Mouse (Mus musculus): Measurements from ENCODE around the gene Zmynd12.

Gene Zmynd12

DNA sequence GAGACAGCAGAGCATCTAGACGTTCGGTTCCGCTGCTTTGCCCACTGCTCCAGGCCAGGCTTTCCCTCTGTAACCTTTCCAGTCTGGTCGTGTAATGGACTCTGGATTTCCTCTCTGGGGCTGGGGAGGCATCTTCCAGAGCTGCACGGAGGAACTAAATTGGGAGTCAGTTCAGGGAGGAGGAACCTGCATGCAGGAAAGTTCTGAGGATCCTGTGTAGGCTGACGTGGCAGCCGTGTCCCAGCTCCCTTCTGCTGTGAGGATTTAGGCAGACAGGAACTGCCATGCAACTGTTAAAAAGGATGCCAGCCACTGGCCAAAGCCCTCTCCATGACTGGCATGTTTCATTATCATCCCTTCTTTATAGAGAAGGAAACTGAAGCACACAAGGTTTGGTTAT, 27.8 kb downstream of the Zmynd12 start:
- DNase-seq (ENCODE audit: low spot score) = no peak

- DNase-seq (ENCODE audit: low spot score) = no peak
These were observed 30.5 kb downstream of the Zmynd12 start for GRCm38 (mm10) chr4:119453128-119453527.

GRCm38 (mm10) chr4:119453533-119453932, 30.9 kb downstream of the Zmynd12 start:
- DNase-seq (ENCODE audit: low spot score) = peak; percentile 15

DNA sequence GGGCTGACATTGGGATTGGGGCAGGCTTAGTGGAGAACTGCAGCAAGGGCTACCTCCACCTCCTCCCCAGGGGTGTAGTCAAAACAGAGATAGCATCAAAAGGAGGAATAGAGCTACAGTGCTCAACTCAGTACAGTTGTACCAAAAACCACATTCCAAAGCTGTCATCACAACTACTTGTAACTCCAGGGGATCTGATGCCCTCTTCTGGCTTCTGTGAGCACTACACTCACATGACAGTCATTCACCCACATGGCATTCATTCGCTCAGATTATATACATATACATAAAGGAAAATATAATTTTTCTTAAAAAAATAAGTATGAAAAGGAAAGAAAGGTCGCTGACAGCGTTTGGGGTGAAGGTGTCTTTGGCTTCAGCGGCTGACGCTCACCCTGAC, 37.7 kb downstream of the Zmynd12 start:
- DNase-seq (ENCODE audit: low spot score) = no peak

GRCm38 (mm10) chr4:119460728-119461141, 38.1 kb downstream of the Zmynd12 start:
- DNase-seq (ENCODE audit: low spot score) = peak; percentile 36

DNA sequence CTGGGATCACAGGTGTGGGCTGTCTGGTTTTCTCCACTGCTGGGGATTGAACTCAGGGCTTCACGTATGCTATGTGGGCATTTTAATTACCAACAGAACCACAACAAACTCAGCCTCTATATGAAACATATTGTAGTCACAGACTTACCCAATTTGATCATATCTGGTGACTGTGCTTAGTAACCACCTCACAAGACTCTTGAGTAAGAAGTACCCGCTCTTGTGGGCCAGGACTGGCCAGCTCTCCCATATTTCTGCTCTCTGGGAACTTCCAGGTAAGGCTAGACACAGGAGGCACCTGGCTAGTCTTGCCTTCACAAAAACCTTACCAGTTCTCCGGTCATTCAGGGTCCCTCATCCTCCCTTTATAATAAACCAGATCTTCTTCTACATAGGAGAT, 39.8 kb downstream of the Zmynd12 start:
- no peak for DNase-seq (ENCODE audit: low spot score)

GRCm38 (mm10) chr4:119462858-119463755, 40.5 kb downstream of the Zmynd12 start:
- DNase-seq (ENCODE audit: low spot score) = no peak

- no peak for DNase-seq (ENCODE audit: low spot score)
These were observed 41.3 kb downstream of the Zmynd12 start for GRCm38 (mm10) chr4:119463756-119464419.

- DNase-seq (ENCODE audit: low spot score) = no peak
These were observed 43.2 kb downstream of the Zmynd12 start for GRCm38 (mm10) chr4:119465841-119466240.

GRCm38 (mm10) chr4:119467720-119468380, 45.2 kb downstream of the Zmynd12 start:
- no peak for DNase-seq (ENCODE audit: low spot score)

DNA sequence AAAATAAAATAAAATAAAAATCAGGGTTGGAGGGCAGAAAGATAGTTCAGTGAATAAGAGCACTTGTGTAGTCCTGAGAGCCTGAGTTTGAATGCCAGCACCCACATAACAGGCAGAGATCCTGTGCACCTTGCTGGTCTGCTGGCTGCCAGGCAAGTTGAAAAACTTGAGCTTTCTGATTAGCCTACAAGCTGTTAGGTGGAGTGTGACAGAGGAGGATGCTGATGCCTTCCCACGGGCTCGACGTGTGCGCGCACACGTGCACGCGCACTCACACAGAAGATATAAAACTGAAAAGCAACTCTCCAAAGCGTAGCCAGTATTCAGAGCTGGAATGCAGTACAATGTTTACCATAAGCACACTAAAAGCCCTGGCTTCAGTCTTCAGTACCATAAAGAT, 49.9 kb downstream of the Zmynd12 start:
- no peak for DNase-seq (ENCODE audit: low spot score)

- no peak for DNase-seq (ENCODE audit: low spot score)
These were observed 50.5 kb downstream of the Zmynd12 start for GRCm38 (mm10) chr4:119473150-119473549.

DNA sequence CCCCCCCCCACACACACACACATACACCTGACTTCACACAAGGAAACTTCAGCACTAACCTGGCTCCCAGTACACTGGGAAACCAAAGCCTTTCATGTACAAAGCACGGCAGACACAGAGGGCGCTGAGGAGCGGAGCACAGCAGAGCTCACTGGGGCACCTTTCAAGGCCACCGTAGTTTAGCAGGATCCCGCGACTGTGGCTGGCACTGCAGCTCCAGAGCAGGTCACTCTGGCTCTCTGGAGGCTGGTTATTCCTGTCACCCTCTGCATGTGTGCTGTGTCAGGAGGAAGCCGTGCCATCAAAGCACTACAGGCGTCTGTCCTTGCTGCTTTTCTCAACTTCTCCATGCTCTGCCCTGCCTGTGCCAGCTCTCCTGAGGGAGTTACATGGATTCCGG, 60.4 kb downstream of the Zmynd12 start:
- DNase-seq (ENCODE audit: low spot score) = no peak

DNA sequence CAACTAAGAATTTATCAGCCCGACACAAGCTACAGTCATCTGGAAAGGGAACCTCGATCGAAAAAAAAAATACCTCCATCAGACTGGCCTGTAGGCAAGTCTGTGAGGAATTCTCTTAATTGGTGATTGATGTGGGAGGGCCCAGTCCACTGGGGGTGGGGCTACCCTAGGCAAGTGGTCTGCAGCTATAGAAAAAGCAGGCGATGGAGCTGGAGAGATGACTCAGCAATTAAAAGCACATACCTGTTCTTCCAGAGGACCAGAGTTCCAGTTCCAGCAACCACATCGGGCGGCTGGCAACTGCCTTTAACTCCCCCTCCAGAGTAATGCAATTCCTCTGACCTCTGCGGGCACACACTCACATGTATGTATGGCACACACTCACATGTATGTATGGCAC, 62.3 kb downstream of the Zmynd12 start:
- no peak for DNase-seq (ENCODE audit: low spot score)

DNA sequence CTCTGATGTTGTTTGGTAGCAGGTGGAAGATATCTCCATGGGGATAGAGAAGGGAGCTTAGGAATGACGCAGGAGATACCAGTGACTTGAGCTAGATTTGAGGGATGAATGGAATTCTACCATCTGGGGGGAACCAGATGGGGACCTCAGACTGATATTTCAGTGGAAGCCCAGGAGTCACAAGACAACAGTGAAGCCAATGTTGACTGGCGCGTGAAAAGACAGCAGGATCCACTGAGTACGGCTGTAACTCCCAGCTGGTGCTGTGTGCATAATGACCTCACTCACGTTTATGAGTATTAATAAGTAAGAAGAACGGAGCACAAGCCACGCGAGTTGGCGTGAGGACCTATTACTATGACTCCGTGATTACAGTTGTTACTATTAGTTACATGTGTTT, 67.1 kb downstream of the Zmynd12 start:
- no peak for DNase-seq (ENCODE audit: low spot score)

DNA sequence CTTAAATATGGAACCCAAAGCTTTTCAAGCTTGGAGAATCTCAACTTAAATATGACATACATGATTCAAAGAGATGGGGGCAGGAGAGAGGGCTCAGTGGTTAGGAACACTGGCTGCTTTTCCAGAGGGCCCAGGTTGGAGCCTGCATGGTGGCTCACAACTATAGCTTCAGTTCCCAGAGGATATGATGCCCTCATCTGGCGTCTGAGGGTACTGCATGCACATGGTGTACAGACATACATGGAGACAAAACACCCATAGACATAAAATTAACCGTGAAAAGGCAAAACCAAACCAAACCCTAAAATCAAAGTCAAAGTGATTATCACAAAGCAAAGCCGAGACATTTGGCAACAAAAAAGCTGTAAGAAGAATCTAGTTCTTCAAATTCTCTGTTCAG, 68.2 kb downstream of the Zmynd12 start:
- peak; percentile 66 for DNase-seq (ENCODE audit: low spot score)

- DNase-seq (ENCODE audit: low spot score) = peak; percentile 68
These were observed 69.8 kb downstream of the Zmynd12 start, which contains the start of gene Rimkla for GRCm38 (mm10) chr4:119492291-119492932. Gene Rimkla (minus strand): TSS chr4:119492628.

- no peak for DNase-seq (ENCODE audit: low spot score)
These were observed 70.3 kb downstream of the Zmynd12 start for GRCm38 (mm10) chr4:119492933-119493327.

DNA sequence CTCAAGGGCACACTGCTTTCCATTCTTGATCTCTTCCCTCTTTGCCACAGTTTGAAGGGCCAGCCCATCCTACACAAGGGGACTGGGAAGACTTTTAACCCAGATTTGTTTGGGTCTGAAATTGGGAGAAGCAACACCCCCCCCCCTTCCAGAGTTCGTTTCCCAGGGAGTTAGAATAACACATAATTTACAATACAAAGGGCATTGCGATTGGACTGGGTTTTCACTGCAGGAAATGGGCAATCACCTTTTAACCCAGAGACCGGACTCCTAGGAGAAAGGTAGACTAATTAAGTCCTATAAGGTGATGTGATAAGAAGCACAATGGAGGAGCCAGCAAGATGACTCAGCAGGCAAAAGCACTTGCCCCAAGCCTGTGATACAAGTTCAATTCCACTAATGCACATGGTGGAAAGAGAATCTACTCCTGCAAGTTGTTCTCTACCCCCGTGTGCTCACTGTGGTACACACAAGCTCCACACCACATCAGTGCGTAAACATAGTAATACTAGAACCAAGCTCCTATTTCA, 75.8 kb downstream of the Zmynd12 start:
- no peak for DNase-seq (ENCODE audit: low spot score)

DNA sequence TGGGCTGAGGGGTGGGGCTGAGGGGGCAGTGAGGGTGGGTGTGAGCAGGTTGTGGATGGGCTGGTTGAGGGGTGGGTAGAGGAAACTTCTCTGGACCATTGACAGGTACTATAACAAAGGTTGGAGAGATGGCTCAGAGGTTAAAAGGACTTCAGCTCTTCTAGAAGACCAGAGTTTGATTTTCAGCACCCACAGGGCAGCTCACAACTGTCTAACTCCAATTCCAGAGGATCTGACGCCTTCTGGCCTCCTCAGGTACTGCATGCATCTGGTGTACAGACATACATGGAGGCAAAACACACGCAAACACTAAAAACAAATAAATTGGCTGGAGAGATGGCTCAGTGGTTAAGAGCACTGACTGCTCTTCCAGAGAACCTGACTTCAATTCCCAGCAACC, 89.0 kb downstream of the Zmynd12 start:
- no peak for DNase-seq (ENCODE audit: low spot score)

GRCm38 (mm10) chr4:119512731-119513141, 90.1 kb downstream of the Zmynd12 start:
- DNase-seq (ENCODE audit: low spot score) = no peak

All from testis, postnatal 14 days (tissue).